Mouse (Mus musculus): ENCODE data around the gene Cox5a.

GRCm38 (mm10) chr9:57522114-57522860, 1.2 kb downstream of the Cox5a start:
- TF ChIP-seq EP300 (IDR thresholded peaks at IDR 0.05; ENCODE audit: insufficient read depth, low read depth, low read length) (no peak), POLR2A (IDR thresholded peaks at IDR 0.05; ENCODE audit: insufficient read depth, low read depth, low read length) (no peak), CTCF (IDR thresholded peaks at IDR 0.05) (no peak)

All from heart, adult 2 months (tissue).